16 mouse cellular contexts compared by ENCODE assay signal in the genomic region with DNA sequence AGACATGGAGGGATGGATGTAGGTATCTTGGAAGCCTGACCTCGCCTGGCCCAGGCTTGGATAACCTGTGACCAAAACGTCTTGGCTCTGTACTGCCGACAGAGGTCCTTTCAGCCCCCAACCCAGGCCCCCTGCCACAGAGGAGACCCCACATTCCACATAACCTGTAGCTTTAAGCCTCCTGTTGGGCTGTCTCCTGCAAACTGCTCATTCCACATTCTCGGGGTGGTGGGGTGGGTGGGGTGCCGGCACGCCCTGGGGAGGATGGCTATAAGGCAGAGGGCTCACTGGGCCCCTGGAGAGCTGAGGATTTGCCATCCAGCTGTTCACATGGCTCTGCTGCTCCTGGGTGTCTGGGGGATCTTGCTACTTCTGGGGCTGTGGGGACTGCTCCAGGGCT. TPM values are rescaled to one million over a fixed set of nuclear protein-coding genes. Genes with fewer than 3 reads are reported as not detected.
DNase-seq lines count a peak whose midpoint lies in the region; ATAC-seq lines count a peak whose summit lies in the region.
"Had no signal": no experiment of that assay in that cellular context is flagged by ENCODE, and none has a peak within 500 bp of the region (broad histone marks: within the 10 kb centered on the region; RNA-seq: fewer than 3 reads in every experiment).

Gene Cyp2w1 (plus strand): TSS at position 301 of the 400 bp plus-strand sequence.

- H3K9ac ChIP-seq in heart, embryonic 14.5 days (ENCODE audit: low read length) = 0 out of 2 replicates have a peak within 1 kb of the TSS, but pooled peaks have one; percentile 7
- 0 out of 2 replicates have a peak within 1 kb of the TSS, but pooled peaks have one; percentile 12 for H3K9ac ChIP-seq in midbrain, embryonic 16.5 days (ENCODE audit: low read depth, low read length)
- no peak within 1 kb of the TSS for H3K9ac ChIP-seq in midbrain, embryonic 11.5 days (ENCODE audit: low read length)
- peak within 1 kb of the TSS; percentile 43 for H3K9ac ChIP-seq in limb, embryonic 13.5 days

- no peak within 1 kb of the TSS for H3K4me2 ChIP-seq in heart, embryonic 14.5 days (ENCODE audit: low read length)
- H3K4me2 ChIP-seq in midbrain, embryonic 16.5 days (ENCODE audit: low read length) = no peak within 1 kb of the TSS
- no peak within 1 kb of the TSS for H3K4me2 ChIP-seq in midbrain, embryonic 11.5 days
- H3K4me2 ChIP-seq in limb, embryonic 13.5 days (replicated peaks) = peak within 1 kb of the TSS; percentile 36

- no peaks in the 10 kb centered on the region for H3K9me3 ChIP-seq in heart, embryonic 14.5 days (ENCODE audit: control insufficient read depth, low read length)
- H3K9me3 ChIP-seq in midbrain, embryonic 16.5 days (replicated peaks; ENCODE audit: control insufficient read depth, low read length, poor library complexity, severe bottlenecking) = no peaks in the 10 kb centered on the region
- H3K9me3 ChIP-seq in midbrain, embryonic 11.5 days (ENCODE audit: control insufficient read depth, low read length) = no peaks in the 10 kb centered on the region
- no peaks in the 10 kb centered on the region for H3K9me3 ChIP-seq in limb, embryonic 13.5 days

- peaks cover 37% of the 10 kb centered on the region for H3K27me3 ChIP-seq in heart, embryonic 14.5 days (ENCODE audit: control insufficient read depth, insufficient read depth, low read length)
- no peaks in the 10 kb centered on the region for H3K27me3 ChIP-seq in midbrain, embryonic 16.5 days (ENCODE audit: control insufficient read depth, insufficient read depth, low read depth, low read length)
- H3K27me3 ChIP-seq in midbrain, embryonic 11.5 days (ENCODE audit: control insufficient read depth, insufficient read depth, low read length) = no peaks in the 10 kb centered on the region
- H3K27me3 ChIP-seq in limb, embryonic 13.5 days = peaks cover 8% of the 10 kb centered on the region; the same call in 1 of the 2 replicates
- H3K27me3 ChIP-seq: Patski had no signal

- H3K4me1 ChIP-seq in heart, embryonic 14.5 days (ENCODE audit: control insufficient read depth in 2 of 2, insufficient read depth in 2 of 2, low read length in 2 of 2) = peaks cover 6 to 7% of the 10 kb centered on the region in 2 experiments
- no peaks in the 10 kb centered on the region for H3K4me1 ChIP-seq in midbrain, embryonic 16.5 days (ENCODE audit: control insufficient read depth, insufficient read depth, low read length)
- H3K4me1 ChIP-seq in midbrain, embryonic 11.5 days (ENCODE audit: control insufficient read depth, insufficient read depth, low read length) = no peaks in the 10 kb centered on the region
- H3K4me1 ChIP-seq in limb, embryonic 13.5 days = peaks cover 29% of the 10 kb centered on the region

- intact Hi-C loops in gastrocnemius, postnatal 36 days (cut with DNase I) = no loop called here

- no peak for DNase-seq in heart, adult 11 months
- DNase-seq in midbrain, embryonic 11.5 days (ENCODE audit: low spot score, missing footprints) = no peak
- DNase-seq in testis, postnatal 10 days (ENCODE audit: low spot score) = no peak
- DNase-seq in gastrocnemius, postnatal 36 days = no peak
- no peak for DNase-seq in left cerebral cortex, adult 9 months (ENCODE audit: low spot score in 2 of 2)
- DNase-seq: adrenal gland, postnatal 36 days; cerebellum, adult 11-12 months; kidney, adult 18-20 months; thymus, adult 2 months had no signal

- 55% methylated on average over 6 of the region's 6 CpGs for WGBS in heart, embryonic 14.5 days
- 51% methylated on average over 6 of the region's 6 CpGs for WGBS in midbrain, embryonic 16.5 days
- 62% methylated on average over 6 of the region's 6 CpGs for WGBS in midbrain, embryonic 11.5 days
- WGBS in limb, embryonic 13.5 days = 55% methylated on average over 6 of the region's 6 CpGs

- no peak within 1 kb of the TSS for H3K27ac ChIP-seq in heart, embryonic 14.5 days (replicated peaks in 1 of 2; ENCODE audit: control insufficient read depth in 1 of 2, insufficient read depth in 1 of 2, low read depth in 2 of 2, low read length in 2 of 2)
- no peak within 1 kb of the TSS for H3K27ac ChIP-seq in midbrain, embryonic 16.5 days (ENCODE audit: low read length)
- H3K27ac ChIP-seq in midbrain, embryonic 11.5 days (ENCODE audit: low read depth, low read length) = no peak within 1 kb of the TSS
- peak within 1 kb of the TSS; percentile 52; the same call in 1 of the 2 replicates for H3K27ac ChIP-seq in limb, embryonic 13.5 days

- no peak within 1 kb of the TSS for H3K4me3 ChIP-seq in heart, embryonic 14.5 days (ENCODE audit: control insufficient read depth in 1 of 2, insufficient read depth in 1 of 2, low read depth in 1 of 2, low read length in 2 of 2)
- H3K4me3 ChIP-seq in midbrain, embryonic 16.5 days (ENCODE audit: low read depth, low read length) = no peak within 1 kb of the TSS
- no peak within 1 kb of the TSS for H3K4me3 ChIP-seq in midbrain, embryonic 11.5 days (ENCODE audit: low read depth, low read length)
- peak within 1 kb of the TSS; percentile 5; the same call in 1 of the 2 replicates for H3K4me3 ChIP-seq in limb, embryonic 13.5 days

- ATAC-seq in heart, embryonic 14.5 days (ENCODE audit: insufficient number of reproducible peaks, insufficient read depth, low FRiP score, low read depth) = no peak
- no peak for ATAC-seq in midbrain, embryonic 16.5 days
- no peak for ATAC-seq in midbrain, embryonic 11.5 days (ENCODE audit: low FRiP score)
- no peak for ATAC-seq in limb, embryonic 13.5 days (ENCODE audit: low FRiP score, low read depth)
- ATAC-seq: forebrain, embryonic 14.5 days; Patski had no signal

- H3K36me3 ChIP-seq in heart, embryonic 14.5 days (ENCODE audit: control insufficient read depth, insufficient read depth, low read length) = no peaks in the 10 kb centered on the region
- H3K36me3 ChIP-seq in midbrain, embryonic 16.5 days (ENCODE audit: control insufficient read depth, insufficient read depth, low read length) = no peaks in the 10 kb centered on the region
- H3K36me3 ChIP-seq in midbrain, embryonic 11.5 days (ENCODE audit: control insufficient read depth, insufficient read depth, low read length) = no peaks in the 10 kb centered on the region
- H3K36me3 ChIP-seq in limb, embryonic 13.5 days = no peaks in the 10 kb centered on the region

RNA-seq across cellular contexts. Expression of gene Cyp2w1, which starts in this region (rescaled TPM):
- not detected in 2 replicates for polyA plus RNA-seq in heart, embryonic 14.5 days (2014; fragmentation: Nextera tagmentation; extraction: Ambion mirVana)
- not detected in 2 replicates for polyA plus RNA-seq in midbrain, embryonic 16.5 days (2015; fragmentation: Nextera tagmentation; extraction: Ambion mirVana)
- polyA plus RNA-seq in midbrain, embryonic 11.5 days (2014; fragmentation: Nextera tagmentation; extraction: Ambion mirVana) = not detected in 2 replicates
- polyA plus RNA-seq in limb, embryonic 13.5 days (2015; fragmentation: Nextera tagmentation; extraction: Ambion mirVana) = 2.8 and 4.5 TPM in 2 replicates
- total RNA-seq in gastrocnemius, postnatal 36 days (2021) = not detected
- total RNA-seq: adrenal gland, postnatal 36 days; gastrocnemius, postnatal 4 days; layer of hippocampus, postnatal 10 days had no signal
- polyA plus RNA-seq: forebrain, embryonic 14.5 days; Patski had no signal
